Mouse (Mus musculus) ES-E14 (cell line): ENCODE measurements at regions not wholly inside any gene's neighbourhood (a gene's known extent, or its start where the extent isn't known, plus 50 kb on each side); places are given as distances from the start of the nearest gene placed in this dataset.

Experiments
- CHD2 ChIP-seq: IDR thresholded peaks from 2 replicates; pipeline ENCODE4 v1.6.1; 2014; ENCODE audit warnings: mild to moderate bottlenecking, low read depth, low read length, inconsistent platforms
- HCFC1 ChIP-seq: IDR thresholded peaks from 2 replicates; pipeline ENCODE4 v1.6.1; 2012; ENCODE audit warnings: low read length, inconsistent platforms, borderline replicate concordance; ENCODE audit not compliant: insufficient read depth
- ZC3H11A ChIP-seq: IDR thresholded peaks from 2 replicates; pipeline ENCODE4 v1.6.1; 2012; ENCODE audit warnings: low read depth, mild to moderate bottlenecking, inconsistent platforms, low read length, borderline replicate concordance

- no peak for TF ChIP-seq HCFC1
- TF ChIP-seq ZC3H11A = no peak
- TF ChIP-seq CHD2 = no peak
These were observed 362.1 kb downstream of the Foxo1 start for GRCm38 (mm10) chr3:52630209-52630608.
